Mouse (Mus musculus): ENCODE data around the gene Stat3. TPM values are rescaled to one million over a fixed set of nuclear protein-coding genes. Genes with fewer than 3 reads are reported as not detected.

The Stat3 gene
- polyA plus RNA-seq, 1 experiment, result 65.1 TPM

DNA sequence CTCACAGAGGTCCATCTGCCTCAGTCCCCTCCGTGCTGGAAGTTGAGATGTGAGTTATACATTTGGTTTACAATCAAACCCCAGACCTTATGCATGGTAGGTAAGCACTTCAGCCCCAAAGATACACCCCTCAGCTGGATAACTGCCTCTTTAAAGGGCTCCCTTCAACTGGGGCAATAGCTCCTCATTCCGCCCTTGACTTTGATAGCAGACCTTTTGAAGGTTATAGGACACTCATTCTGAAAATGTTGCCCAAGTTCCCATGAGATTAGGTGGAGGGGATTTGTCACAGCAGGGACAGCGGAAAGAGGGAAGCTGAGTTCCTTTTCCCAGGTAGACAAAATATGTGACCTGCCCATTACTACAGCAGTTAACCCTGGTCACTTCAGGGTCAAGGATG is 41.9 kb upstream of the Stat3 start:
- Histone ChIP-seq H3K27me3 (ENCODE audit: control insufficient read depth, insufficient read depth, low read length) (0 out of 2 replicates have a peak, but pooled peaks cover 1% of the 10 kb centered on the region), H3K27ac (ENCODE audit: insufficient read depth, low read length) (no peak overlapping the region), H3K4me1 (ENCODE audit: control insufficient read depth, insufficient read depth, insufficient read length) (no peaks in the 10 kb centered on the region; the same call in 1 of the 2 replicates), H3K36me3 (ENCODE audit: control insufficient read depth, insufficient read depth, low read length) (no peaks in the 10 kb centered on the region), H3K4me3 (ENCODE audit: extremely low read depth, insufficient read depth, insufficient read length) (no peak overlapping the region)
- TF ChIP-seq POLR2A (IDR thresholded peaks at IDR 0.05; ENCODE audit: low read depth, low read length) (no peak), CTCF (IDR thresholded peaks at IDR 0.05; ENCODE audit: extremely low read depth, insufficient read depth, insufficient read length, insufficient replicate concordance) (no peak)
- 81% methylated on average over 3 of the region's 3 CpGs for WGBS
- no peak for DNase-seq (ENCODE audit: low read depth in 1 of 2, low spot score in 2 of 2)

DNA sequence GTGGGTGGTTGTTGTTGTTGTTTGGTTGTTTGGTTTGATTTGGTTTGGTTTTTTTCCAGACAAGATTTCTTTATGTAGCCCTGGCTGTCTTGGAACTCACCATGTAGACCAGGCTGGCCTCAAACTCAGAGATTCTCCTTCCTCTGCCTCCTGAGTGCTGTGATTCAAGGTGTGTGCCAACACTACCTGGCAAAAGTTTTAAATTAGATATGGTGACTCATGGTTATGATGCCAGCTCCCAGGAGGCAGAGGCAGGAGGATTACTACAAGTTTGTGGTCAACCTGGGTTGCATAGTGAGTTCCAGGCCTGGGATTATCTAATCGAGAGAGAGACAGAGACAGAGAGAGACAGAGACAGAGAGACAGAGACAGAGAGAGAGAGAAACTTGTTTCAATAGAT is 41.1 kb upstream of the Stat3 start:
- Histone ChIP-seq H3K4me1 (ENCODE audit: control insufficient read depth, insufficient read depth, insufficient read length) (no peaks in the 10 kb centered on the region; the same call in 1 of the 2 replicates), H3K27ac (ENCODE audit: insufficient read depth, low read length) (no peak overlapping the region), H3K36me3 (ENCODE audit: control insufficient read depth, insufficient read depth, low read length) (no peaks in the 10 kb centered on the region), H3K27me3 (ENCODE audit: control insufficient read depth, insufficient read depth, low read length) (0 out of 2 replicates have a peak, but pooled peaks cover 1% of the 10 kb centered on the region), H3K4me3 (ENCODE audit: extremely low read depth, insufficient read depth, insufficient read length) (no peak overlapping the region)
- no peak for DNase-seq (ENCODE audit: low read depth in 1 of 2, low spot score in 2 of 2)
- WGBS, result 79% methylated on average over 1 of the region's 1 CpGs
- TF ChIP-seq POLR2A (IDR thresholded peaks at IDR 0.05; ENCODE audit: low read depth, low read length) (no peak), CTCF (IDR thresholded peaks at IDR 0.05; ENCODE audit: extremely low read depth, insufficient read depth, insufficient read length, insufficient replicate concordance) (no peak)

DNA sequence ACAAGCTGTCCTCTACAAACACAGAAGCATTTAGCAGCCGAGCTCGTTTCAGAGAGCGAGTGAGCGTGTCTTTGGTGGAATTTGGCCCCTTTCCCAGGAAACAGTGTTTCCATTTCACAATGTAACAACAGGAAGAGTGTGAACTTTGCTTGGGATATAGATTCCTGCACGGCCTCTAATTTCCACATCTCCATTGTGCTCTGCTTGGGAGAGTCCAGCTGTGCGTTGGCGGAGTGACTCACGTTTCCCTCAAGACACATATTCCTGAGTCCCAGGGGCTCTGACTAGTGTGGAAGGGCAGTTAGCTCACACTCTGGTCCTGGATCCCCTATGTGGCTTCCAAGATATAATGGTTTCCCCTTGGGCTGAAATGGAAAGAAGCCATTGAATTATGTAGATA is 40.5 kb upstream of the Stat3 start:
- Histone ChIP-seq H3K27me3 (ENCODE audit: control insufficient read depth, insufficient read depth, low read length) (0 out of 2 replicates have a peak, but pooled peaks cover 1% of the 10 kb centered on the region), H3K4me3 (ENCODE audit: extremely low read depth, insufficient read depth, insufficient read length) (no peak overlapping the region), H3K27ac (ENCODE audit: insufficient read depth, low read length) (no peak overlapping the region), H3K36me3 (ENCODE audit: control insufficient read depth, insufficient read depth, low read length) (no peaks in the 10 kb centered on the region), H3K4me1 (ENCODE audit: control insufficient read depth, insufficient read depth, insufficient read length) (no peaks in the 10 kb centered on the region; the same call in 1 of the 2 replicates)
- TF ChIP-seq CTCF (IDR thresholded peaks at IDR 0.05; ENCODE audit: extremely low read depth, insufficient read depth, insufficient read length, insufficient replicate concordance) (no peak), POLR2A (IDR thresholded peaks at IDR 0.05; ENCODE audit: low read depth, low read length) (no peak)
- no peak for DNase-seq (ENCODE audit: low read depth in 1 of 2, low spot score in 2 of 2)
- WGBS, result 82% methylated on average over 8 of the region's 8 CpGs

DNA sequence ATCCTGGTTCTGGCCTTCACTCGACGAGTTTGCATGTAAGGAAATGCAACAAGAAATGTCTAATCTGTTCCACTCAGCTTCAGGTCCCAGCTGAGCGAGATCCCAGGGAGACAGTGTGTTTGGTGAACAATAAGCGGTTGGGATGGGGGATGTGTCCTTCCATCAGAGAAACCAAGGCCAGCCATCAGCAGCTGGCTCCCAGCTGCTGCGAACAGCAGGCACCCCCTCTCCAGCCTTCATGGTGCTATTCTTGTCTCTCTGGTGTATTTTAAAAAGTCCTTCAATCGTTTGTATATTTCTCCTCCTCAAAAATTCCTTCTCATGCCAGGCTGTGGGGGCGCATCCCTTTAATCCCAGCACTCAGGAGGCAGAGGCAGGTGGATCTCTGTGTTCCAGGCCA is 35.9 kb upstream of the Stat3 start:
- Histone ChIP-seq H3K4me3 (ENCODE audit: extremely low read depth, insufficient read depth, insufficient read length) (no peak overlapping the region), H3K27ac (ENCODE audit: insufficient read depth, low read length) (no peak overlapping the region), H3K4me1 (ENCODE audit: control insufficient read depth, insufficient read depth, insufficient read length) (no peaks in the 10 kb centered on the region), H3K36me3 (ENCODE audit: control insufficient read depth, insufficient read depth, low read length) (no peaks in the 10 kb centered on the region), H3K27me3 (ENCODE audit: control insufficient read depth, insufficient read depth, low read length) (peaks cover 5% of the 10 kb centered on the region)
- DNase-seq (ENCODE audit: low read depth in 1 of 2, low spot score in 2 of 2), result no peak
- 83% methylated on average over 7 of the region's 7 CpGs for WGBS
- TF ChIP-seq CTCF (IDR thresholded peaks at IDR 0.05; ENCODE audit: extremely low read depth, insufficient read depth, insufficient read length, insufficient replicate concordance) (no peak), POLR2A (IDR thresholded peaks at IDR 0.05; ENCODE audit: low read depth, low read length) (no peak)

DNA sequence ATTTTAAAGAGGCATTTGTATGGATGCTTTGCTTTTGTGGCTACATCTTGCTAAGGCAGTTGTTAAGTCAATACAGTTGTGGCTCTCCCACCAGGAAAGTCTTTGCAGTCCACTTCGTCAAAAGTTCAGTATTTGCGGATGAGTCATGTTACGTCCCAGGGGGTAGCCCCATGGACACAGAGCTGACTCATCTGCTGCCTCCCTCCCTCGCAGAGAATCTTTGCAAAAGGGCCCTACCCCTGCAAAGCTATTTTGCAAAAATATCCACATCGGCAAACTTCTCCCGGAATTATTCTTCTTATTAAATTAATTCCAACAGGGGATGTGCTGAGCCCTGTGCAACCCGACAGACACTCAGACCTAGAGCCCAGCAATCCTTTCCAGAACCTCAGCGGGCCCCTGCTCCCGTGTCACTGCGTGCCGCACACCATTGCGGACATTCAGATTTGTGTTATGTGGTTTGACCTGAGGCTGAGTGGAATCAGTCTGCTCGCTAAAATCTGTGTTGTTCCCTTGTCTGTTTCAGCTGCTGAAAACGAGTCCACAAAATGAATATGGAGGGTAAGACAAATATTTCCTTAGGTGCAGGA is 35.1 kb upstream of the Stat3 start:
- no peak overlapping the region for H3K27ac ChIP-seq (ENCODE audit: insufficient read depth, low read length)
- H3K4me1 ChIP-seq (ENCODE audit: control insufficient read depth, insufficient read depth, insufficient read length), result peaks cover 3% of the 10 kb centered on the region
- WGBS, result 75% methylated on average over 14 of the region's 14 CpGs
- no peak for DNase-seq (ENCODE audit: low read depth in 1 of 2, low spot score in 2 of 2)
- H3K36me3 ChIP-seq (ENCODE audit: control insufficient read depth, insufficient read depth, low read length), result no peaks in the 10 kb centered on the region
- H3K27me3 ChIP-seq (ENCODE audit: control insufficient read depth, insufficient read depth, low read length), result peaks cover 13% of the 10 kb centered on the region
- no peak overlapping the region for H3K4me3 ChIP-seq (ENCODE audit: extremely low read depth, insufficient read depth, insufficient read length)
- TF ChIP-seq CTCF (IDR thresholded peaks at IDR 0.05; ENCODE audit: extremely low read depth, insufficient read depth, insufficient read length, insufficient replicate concordance) (no peak), POLR2A (IDR thresholded peaks at IDR 0.05; ENCODE audit: low read depth, low read length) (no peak)

DNA sequence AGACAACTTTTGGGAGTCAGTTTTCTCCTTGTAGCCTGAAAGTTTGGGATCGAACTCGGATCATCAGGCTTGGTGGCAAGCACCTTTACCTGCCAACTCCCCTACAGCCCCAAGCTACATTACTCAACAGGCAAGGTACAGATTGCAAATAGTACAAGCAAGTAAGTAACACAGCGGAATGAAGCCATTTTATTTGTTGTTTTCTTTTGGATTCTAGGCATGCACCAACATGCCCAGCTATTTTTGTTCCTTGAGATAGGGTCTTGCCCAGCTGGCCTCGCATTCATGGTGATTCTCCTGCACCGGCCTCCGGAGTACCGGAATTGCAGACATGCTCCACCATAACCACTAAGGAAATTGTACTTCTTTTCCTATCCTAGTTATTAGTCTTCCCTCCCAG is 33.9 kb upstream of the Stat3 start:
- Histone ChIP-seq H3K27ac (ENCODE audit: insufficient read depth, low read length) (no peak overlapping the region), H3K36me3 (ENCODE audit: control insufficient read depth, insufficient read depth, low read length) (no peaks in the 10 kb centered on the region), H3K4me1 (ENCODE audit: control insufficient read depth, insufficient read depth, insufficient read length) (peaks cover 8% of the 10 kb centered on the region), H3K4me3 (ENCODE audit: extremely low read depth, insufficient read depth, insufficient read length) (no peak overlapping the region), H3K27me3 (ENCODE audit: control insufficient read depth, insufficient read depth, low read length) (peaks cover 18% of the 10 kb centered on the region)
- 92% methylated on average over 7 of the region's 7 CpGs for WGBS
- no peak for TF ChIP-seq CTCF (IDR thresholded peaks at IDR 0.05; ENCODE audit: extremely low read depth, insufficient read depth, insufficient read length, insufficient replicate concordance)
- no peak for TF ChIP-seq POLR2A (IDR thresholded peaks at IDR 0.05; ENCODE audit: low read depth, low read length)
- DNase-seq (ENCODE audit: low read depth in 1 of 2, low spot score in 2 of 2), result no peak

DNA sequence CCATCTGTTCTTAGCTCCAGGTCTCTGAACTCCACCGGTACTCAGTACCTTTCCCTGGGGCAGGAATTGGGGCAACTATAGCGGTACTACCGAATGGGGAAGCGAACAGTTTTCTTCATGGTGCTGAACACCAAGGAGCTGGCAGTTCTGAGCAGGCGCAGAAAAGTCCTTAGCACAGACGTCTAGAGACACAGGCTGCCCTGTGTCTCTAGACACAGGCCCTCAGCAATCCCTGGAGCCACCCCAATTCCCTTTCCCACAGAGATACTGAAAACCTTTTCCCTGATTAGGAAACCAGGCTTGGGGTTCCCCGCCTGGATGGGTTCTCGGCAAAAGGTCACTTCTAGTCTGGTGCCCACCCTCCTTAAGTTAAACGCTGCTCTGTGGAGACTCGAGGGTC is 32.1 kb upstream of the Stat3 start:
- H3K36me3 ChIP-seq (ENCODE audit: control insufficient read depth, insufficient read depth, low read length), result no peaks in the 10 kb centered on the region

More for the DNA sequence above, 32.1 kb upstream of the Stat3 start:
- 86% methylated on average over 10 of the region's 10 CpGs for WGBS
- no peak overlapping the region for H3K27ac ChIP-seq (ENCODE audit: insufficient read depth, low read length)
- peaks cover 18% of the 10 kb centered on the region for H3K27me3 ChIP-seq (ENCODE audit: control insufficient read depth, insufficient read depth, low read length)
- H3K4me3 ChIP-seq (ENCODE audit: extremely low read depth, insufficient read depth, insufficient read length), result no peak overlapping the region
- H3K4me1 ChIP-seq (ENCODE audit: control insufficient read depth, insufficient read depth, insufficient read length), result peaks cover 8% of the 10 kb centered on the region
- no peak for DNase-seq (ENCODE audit: low read depth in 1 of 2, low spot score in 2 of 2)
- no peak for TF ChIP-seq CTCF (IDR thresholded peaks at IDR 0.05; ENCODE audit: extremely low read depth, insufficient read depth, insufficient read length, insufficient replicate concordance)
- TF ChIP-seq POLR2A (IDR thresholded peaks at IDR 0.05; ENCODE audit: low read depth, low read length), result no peak
